Mouse (Mus musculus): ENCODE results near the gene Gsta2.

DNA sequence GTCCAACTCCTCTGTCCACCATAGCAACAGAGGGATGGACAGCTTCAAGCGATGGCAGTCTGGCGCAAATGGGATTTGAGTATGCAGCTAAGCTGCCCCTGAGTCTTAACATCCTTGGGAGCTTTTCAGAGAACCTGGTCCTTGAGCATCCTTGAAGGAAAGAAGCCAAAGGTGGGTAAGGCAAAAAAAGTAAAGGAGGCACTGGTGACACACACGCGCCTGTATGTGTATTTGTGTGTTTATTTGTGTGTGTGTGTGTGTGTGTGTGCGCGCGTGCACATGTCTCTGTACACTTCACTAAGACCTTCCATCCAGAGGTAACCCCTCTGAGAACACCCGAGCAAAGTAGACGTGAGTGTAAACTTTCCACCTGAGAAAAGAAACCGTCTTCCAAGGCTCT lies 38.2 kb upstream of the Gsta2 start:
- TF ChIP-seq GATA1 (IDR thresholded peaks at IDR 0.05; ENCODE audit: low read length): no peak
- TF ChIP-seq TAL1 (IDR thresholded peaks at IDR 0.05; ENCODE audit: low read length): no peak

Measured in erythroblast, embryonic 14.5 days (primary cell).